Mouse (Mus musculus): ENCODE data around the gene Olfr594. TPM values are rescaled to one million over a fixed set of nuclear protein-coding genes. Genes with fewer than 3 reads are reported as not detected.
"Not testable (repeated sequence)": the region's sequence is repeated elsewhere in the genome, so short reads cannot be mapped to it uniquely, and the experiment has no call there.

Olfr594 gene
- polyA plus RNA-seq (2012; rRNA removed): not detected in 2 replicates

GRCm38 (mm10) chr7:103216696-103217095 lies at the start of gene Olfr594:
Olfr594 (plus strand) TSS chr7:103216996.
- no peak for DNase-seq (ENCODE audit: low spot score)

- no peak for DNase-seq (ENCODE audit: low spot score)
Observed at GRCm38 (mm10) chr7:103169697-103170096, 47.1 kb upstream of the Olfr594 start.

- DNase-seq (ENCODE audit: low spot score): no peak
Observed at GRCm38 (mm10) chr7:103178240-103178639, 38.6 kb upstream of the Olfr594 start, which contains the start of gene Olfr591. Olfr591 (minus strand) TSS chr7:103178340.

- DNase-seq (ENCODE audit: low spot score): not testable (repeated sequence)
Observed at GRCm38 (mm10) chr7:103184503-103184902, 32.3 kb upstream of the Olfr594 start, which contains the start of gene Olfr592. Olfr592 (plus strand) TSS chr7:103184803.

GRCm38 (mm10) chr7:103211562-103211961 lies 5.2 kb upstream of the Olfr594 start, which contains the start of gene Olfr593:
Olfr593 (plus strand) TSS chr7:103211862.
- DNase-seq (ENCODE audit: low spot score): no peak

- DNase-seq (ENCODE audit: low spot score): not testable (repeated sequence)
Observed at GRCm38 (mm10) chr7:103212050-103212449, 4.7 kb upstream of the Olfr594 start.

GRCm38 (mm10) chr7:103252405-103252804 lies 35.6 kb downstream of the Olfr594 start, which contains the start of gene Usp17ld:
Usp17ld (minus strand) TSS chr7:103252505.
- DNase-seq (ENCODE audit: low spot score): not testable (repeated sequence)

Other genes starting within 250 kb of the Olfr594 start
- not detected in 2 replicates for gene Olfr577, start 241.1 kb upstream of the Olfr594 start, polyA plus RNA-seq (2012; rRNA removed)
- gene Olfr578, start 227.7 kb upstream of the Olfr594 start, polyA plus RNA-seq (2012; rRNA removed): not detected in 2 replicates
- not detected in 2 replicates for gene Olfr582, start 179.0 kb upstream of the Olfr594 start, polyA plus RNA-seq (2012; rRNA removed)
- gene Olfr583, start 165.7 kb upstream of the Olfr594 start, polyA plus RNA-seq (2012; rRNA removed): not detected in 2 replicates
- gene Olfr584, start 135.1 kb upstream of the Olfr594 start, polyA plus RNA-seq (2012; rRNA removed): not detected in 2 replicates
- not detected in 2 replicates for gene Olfr585, start 119.3 kb upstream of the Olfr594 start, polyA plus RNA-seq (2012; rRNA removed)
- not detected in 2 replicates for gene Olfr586, start 91.4 kb upstream of the Olfr594 start, polyA plus RNA-seq (2012; rRNA removed)
- not detected in 2 replicates for gene Olfr588-ps1, start 76.1 kb upstream of the Olfr594 start, polyA plus RNA-seq (2012; rRNA removed)
- gene Olfr589, start 60.6 kb upstream of the Olfr594 start, polyA plus RNA-seq (2012; rRNA removed): not detected in 2 replicates
- not detected in 2 replicates for gene Olfr591, start 38.7 kb upstream of the Olfr594 start, polyA plus RNA-seq (2012; rRNA removed)
- gene Olfr592, start 32.2 kb upstream of the Olfr594 start, polyA plus RNA-seq (2012; rRNA removed): not detected in 2 replicates
- not detected in 2 replicates for gene Olfr593, start 5.1 kb upstream of the Olfr594 start, polyA plus RNA-seq (2012; rRNA removed)
- gene Usp17ld, start 35.5 kb downstream of the Olfr594 start, polyA plus RNA-seq (2012; rRNA removed): not detected in 2 replicates
- not detected in 2 replicates for gene Olfr596, start 88.7 kb downstream of the Olfr594 start, polyA plus RNA-seq (2012; rRNA removed)
- not detected in 2 replicates for gene Olfr597, start 99.3 kb downstream of the Olfr594 start, polyA plus RNA-seq (2012; rRNA removed)
- not detected in 2 replicates for gene Olfr598, start 106.6 kb downstream of the Olfr594 start, polyA plus RNA-seq (2012; rRNA removed)
- not detected in 2 replicates for gene Olfr599, start 118.9 kb downstream of the Olfr594 start, polyA plus RNA-seq (2012; rRNA removed)
- not detected in 2 replicates for gene Olfr600, start 132.7 kb downstream of the Olfr594 start, polyA plus RNA-seq (2012; rRNA removed)
- gene Olfr601, start 145.7 kb downstream of the Olfr594 start, polyA plus RNA-seq (2012; rRNA removed): not detected in 2 replicates
- gene Olfr603, start 169.2 kb downstream of the Olfr594 start, polyA plus RNA-seq (2012; rRNA removed): not detected in 2 replicates
- not detected in 2 replicates for gene Usp17lc, start 198.1 kb downstream of the Olfr594 start, polyA plus RNA-seq (2012; rRNA removed)
- not detected in 2 replicates for gene Olfr605, start 228.4 kb downstream of the Olfr594 start, polyA plus RNA-seq (2012; rRNA removed)
- gene Olfr606, start 232.1 kb downstream of the Olfr594 start, polyA plus RNA-seq (2012; rRNA removed): not detected in 2 replicates
- not detected in 2 replicates for gene Olfr607, start 247.2 kb downstream of the Olfr594 start, polyA plus RNA-seq (2012; rRNA removed)